Mouse (Mus musculus): ENCODE data around the gene Prkaa1. TPM values are rescaled to one million over a fixed set of nuclear protein-coding genes. Genes with fewer than 3 reads are reported as not detected.
"Not testable (repeated sequence)": the region's sequence is repeated elsewhere in the genome, so short reads cannot be mapped to it uniquely, and the experiment has no call there.

The Prkaa1 gene
- total RNA-seq, 2 experiments from 2014 or later, result 16.7 to 16.9 TPM

DNA sequence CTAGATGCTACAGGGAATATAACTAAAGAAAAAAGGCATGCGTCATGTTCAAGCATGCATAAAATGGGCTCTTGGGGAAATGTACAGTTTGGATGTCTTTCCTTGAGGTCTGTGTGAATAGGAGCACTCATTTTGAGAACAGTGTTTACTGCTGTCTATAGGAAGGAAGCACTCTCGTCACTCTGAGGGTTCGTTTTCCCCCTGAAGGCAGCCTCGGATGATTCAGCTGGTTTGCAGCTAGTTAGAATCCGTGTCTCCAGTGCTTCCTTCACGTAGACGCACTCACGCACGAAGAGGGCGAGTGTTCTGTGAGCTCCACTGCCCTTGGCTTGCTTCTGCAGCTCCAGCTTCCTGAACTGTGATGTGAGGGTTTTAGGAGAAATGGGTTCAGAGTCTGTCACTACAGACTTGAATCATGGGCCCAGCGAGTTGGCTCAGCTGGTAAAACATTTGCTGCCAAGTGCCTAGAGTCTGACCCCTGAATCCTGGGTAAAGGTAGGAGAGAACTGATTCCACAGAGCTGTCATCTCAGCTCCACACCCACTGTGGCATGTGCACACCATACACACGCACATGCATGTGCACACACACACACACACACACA, 29.7 kb downstream of the Prkaa1 start:
- no peak for DNase-seq

DNA sequence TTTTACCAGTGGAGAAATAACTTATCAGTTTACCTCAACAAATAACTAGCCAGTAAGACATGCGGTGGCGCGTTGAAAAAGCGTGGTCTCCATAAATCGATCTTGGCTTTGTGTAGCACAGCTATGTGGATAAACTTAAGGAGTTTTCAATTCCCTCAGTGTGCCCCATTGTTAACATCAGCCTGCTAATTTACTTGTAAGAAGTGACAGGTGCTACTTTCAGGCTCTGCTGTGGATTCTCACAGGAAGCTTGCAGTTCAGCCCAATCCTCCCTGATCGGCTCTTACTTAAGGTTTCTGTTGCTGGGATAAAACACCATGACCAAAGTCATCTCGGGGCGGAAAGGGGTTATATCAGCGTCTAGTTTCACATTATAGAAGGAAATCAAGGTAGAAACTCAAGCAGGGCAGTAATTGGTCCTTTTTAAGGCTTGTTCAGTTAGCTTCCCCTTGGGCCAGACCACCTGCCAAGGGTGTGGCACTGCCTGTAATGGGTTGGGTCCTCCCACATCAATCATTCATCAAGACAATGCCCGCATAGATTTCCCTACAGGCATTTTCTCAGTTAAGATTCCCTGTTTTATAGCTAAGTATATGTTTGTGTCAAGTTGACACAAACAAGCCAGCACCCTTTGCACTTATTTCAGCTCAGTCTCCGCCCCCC, 41.1 kb downstream of the Prkaa1 start:
- DNase-seq, result no peak

- peak; percentile 79 for DNase-seq
Observed at GRCm38 (mm10) chr15:5185366-5186292, 42.0 kb downstream of the Prkaa1 start, which contains the start of gene Ttc33. Ttc33 (plus strand) TSS chr15:5185525.

GRCm38 (mm10) chr15:5186293-5186675, 42.6 kb downstream of the Prkaa1 start:
- no peak for DNase-seq

GRCm38 (mm10) chr15:5187116-5187515, 43.5 kb downstream of the Prkaa1 start:
- DNase-seq, result no peak

GRCm38 (mm10) chr15:5188029-5188428, 44.4 kb downstream of the Prkaa1 start:
- DNase-seq, result no peak

GRCm38 (mm10) chr15:5189504-5190093, 45.9 kb downstream of the Prkaa1 start:
- peak; percentile 47 for DNase-seq

- no peak for DNase-seq
Observed at GRCm38 (mm10) chr15:5193833-5194232, 50.2 kb downstream of the Prkaa1 start.

DNA sequence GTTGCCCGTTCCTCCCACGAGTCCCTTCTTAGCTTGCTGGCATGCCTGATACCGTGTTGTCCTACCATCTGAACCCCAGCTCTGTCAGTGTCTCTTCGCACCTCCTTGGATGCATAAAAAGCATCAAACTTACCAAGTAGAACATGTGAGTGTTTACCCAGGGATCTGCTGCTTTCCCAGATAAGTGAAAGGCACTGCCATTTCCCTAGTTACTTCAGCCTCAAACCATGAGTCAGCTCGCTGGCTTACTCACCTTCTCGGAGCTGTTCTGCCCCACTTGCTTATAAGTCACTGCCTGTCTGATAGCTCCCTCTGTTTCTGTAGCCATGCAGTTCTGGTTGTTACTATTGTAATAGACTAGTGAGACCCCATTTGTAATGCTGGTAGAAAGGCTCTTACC, 50.8 kb downstream of the Prkaa1 start:
- no peak for DNase-seq

- no peak for DNase-seq
Observed at GRCm38 (mm10) chr15:5194931-5195330, 51.3 kb downstream of the Prkaa1 start.

DNA sequence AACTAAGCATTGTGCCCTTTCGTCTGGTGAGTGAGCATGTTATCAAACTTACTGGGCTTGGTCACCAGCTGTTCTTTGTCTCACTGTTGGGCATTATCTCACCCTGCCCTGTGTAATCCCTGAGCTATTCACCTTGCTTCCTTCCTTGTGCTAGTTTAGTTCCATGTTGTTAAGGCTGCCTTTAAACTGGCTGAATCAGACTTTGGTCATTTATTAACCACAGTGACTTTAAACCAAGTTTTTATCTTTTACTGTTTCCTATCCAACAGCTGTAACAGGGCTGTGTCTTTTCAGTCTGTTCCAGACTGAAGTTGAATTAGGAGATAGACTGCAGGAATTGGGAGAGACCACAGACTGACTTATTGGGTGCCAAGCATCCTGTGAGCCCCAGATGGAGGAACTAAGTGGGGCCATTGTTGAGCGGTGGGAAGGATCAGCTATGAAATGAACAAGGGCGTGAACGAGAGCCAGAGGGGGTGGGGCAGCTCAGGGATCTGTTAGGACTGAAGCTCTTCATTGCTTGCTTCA, 52.4 kb downstream of the Prkaa1 start:
- DNase-seq, result peak; percentile 66

- no peak for DNase-seq
Observed at GRCm38 (mm10) chr15:5196691-5197090, 53.0 kb downstream of the Prkaa1 start.

GRCm38 (mm10) chr15:5205222-5205621, 61.6 kb downstream of the Prkaa1 start:
- DNase-seq, result no peak

DNA sequence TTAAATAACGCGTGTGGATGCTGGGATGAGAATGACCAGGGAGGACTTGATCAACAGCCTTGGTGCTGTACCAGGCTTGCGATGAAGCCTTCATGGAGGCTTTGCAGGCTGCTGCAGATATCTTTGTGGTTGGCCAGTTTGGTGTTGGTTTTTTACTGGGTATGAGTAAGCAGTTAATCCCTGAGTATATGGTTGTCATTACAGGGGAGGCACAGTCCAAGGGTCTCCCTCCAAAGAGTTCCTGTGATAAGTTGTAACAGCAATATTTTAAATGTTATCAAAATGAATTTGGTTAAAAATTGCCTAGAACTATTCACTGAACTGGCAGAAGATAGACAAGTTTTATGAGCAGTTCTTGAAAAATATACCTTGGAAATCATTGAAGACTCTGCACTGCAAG, 65.5 kb downstream of the Prkaa1 start:
- no peak for DNase-seq

DNA sequence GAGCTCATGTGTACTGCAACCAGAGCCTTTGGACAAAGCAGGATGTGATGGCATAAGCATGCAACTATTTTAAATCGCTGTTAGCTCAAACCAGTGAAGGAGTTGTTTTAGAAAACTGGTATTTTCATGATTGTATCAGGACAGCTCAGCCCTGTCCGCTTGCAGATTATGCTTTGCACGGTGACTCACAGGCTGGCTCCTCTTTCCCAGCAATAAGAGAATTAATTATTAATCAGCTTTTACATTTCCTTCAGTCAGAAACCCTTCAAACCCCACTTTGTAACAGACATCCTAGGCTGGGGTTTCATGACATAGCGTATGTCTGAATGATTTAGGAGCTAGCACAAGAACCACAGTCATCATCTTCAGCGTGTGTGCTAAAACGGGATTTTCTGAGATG, 76.8 kb downstream of the Prkaa1 start:
- no peak for DNase-seq

DNA sequence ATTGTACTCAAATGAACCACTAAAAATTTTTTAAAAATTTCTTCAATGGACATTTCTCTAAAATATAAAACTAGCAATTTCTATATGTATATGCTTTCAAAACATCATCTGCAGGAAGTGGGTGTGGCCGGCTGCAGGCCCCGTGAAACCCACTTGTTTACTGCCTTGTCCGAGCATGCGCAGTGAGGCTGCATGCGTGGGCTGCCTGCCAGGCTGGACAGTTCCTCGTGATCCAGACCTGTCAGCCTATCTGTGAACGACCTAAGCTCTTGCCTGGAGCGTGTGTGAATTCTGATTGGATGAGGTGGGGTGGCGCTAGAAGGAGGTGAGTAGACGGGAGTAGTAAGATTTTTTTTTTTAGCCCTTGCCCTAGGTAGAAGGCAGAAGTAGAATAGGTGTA, 87.1 kb downstream of the Prkaa1 start:
- not testable (repeated sequence) for DNase-seq

Other genes with a start within 250 kb of the Prkaa1 start
- not detected for gene Mroh2b, start 245.1 kb upstream of the Prkaa1 start, total RNA-seq (2021)
- gene C7, start 80.1 kb upstream of the Prkaa1 start, total RNA-seq (2021), result under 1 TPM; 0.10 to 0.32 TPM
- gene Card6, start 35.3 kb upstream of the Prkaa1 start, total RNA-seq (2021), result 1 to 10 TPM; 5.9 to 6.1 TPM
- 100 to 1,000 TPM; 274 to 281 TPM for gene Rpl37, start 27.2 kb upstream of the Prkaa1 start, total RNA-seq (2021)
- gene Ttc33, start 41.7 kb downstream of the Prkaa1 start, total RNA-seq (2021), result 10 to 100 TPM; 20.8 to 24.8 TPM
- gene Ptger4, start 100.3 kb downstream of the Prkaa1 start, total RNA-seq (2021), result 1 to 10 TPM; 5.9 to 6.1 TPM